Mouse (Mus musculus): ENCODE data around the gene Ago1. TPM values are rescaled to one million over a fixed set of nuclear protein-coding genes. Genes with fewer than 3 reads are reported as not detected.

Gene Ago1
- total and polyA plus RNA-seq, 3 experiments: 6.9 to 29.0 (median 10.9) TPM

DNA sequence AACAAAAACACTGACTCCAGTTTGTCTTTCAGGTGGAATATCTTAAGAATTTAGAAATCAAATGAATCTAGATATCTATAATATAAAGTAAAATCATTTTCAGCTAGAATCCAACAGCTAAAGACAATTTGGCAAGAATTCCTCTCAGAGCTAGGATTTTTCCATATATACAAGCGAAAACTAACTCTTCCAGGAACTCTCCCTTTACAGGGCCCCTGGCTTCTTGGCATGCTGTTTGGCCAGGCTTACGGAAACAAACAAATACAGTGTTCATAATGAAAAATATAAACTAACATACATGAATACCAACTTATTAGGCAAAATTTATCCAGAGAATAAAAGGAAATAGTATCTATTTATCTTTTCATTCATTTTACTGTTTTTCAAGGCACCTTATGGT lies 44.5 kb downstream of the Ago1 start:
- no peaks in the 10 kb centered on the region for H3K9me3 ChIP-seq (replicated peaks; ENCODE audit: low read length)
- no peaks in the 10 kb centered on the region; the same call in 1 of the 2 replicates for H3K79me2 ChIP-seq (replicated peaks; ENCODE audit: control insufficient read depth, extremely low read depth, insufficient read depth, poor library complexity, severe bottlenecking)
- peaks cover 0 to 15% of the 10 kb centered on the region in 2 experiments; a peak in 1 of 4 replicates for H3K4me1 ChIP-seq (ENCODE audit: control insufficient read depth in 1 of 2, insufficient read depth in 2 of 2)
- H3K4me2 ChIP-seq (ENCODE audit: insufficient read depth, low read depth, poor library complexity, severe bottlenecking): no peak overlapping the region
- no peak for DNase-seq (ENCODE audit: extremely low read depth)
- no peak for TF ChIP-seq USF1 (IDR thresholded peaks at IDR 0.05; ENCODE audit: low read depth, low read length)
- no peak for TF ChIP-seq JUN (IDR thresholded peaks at IDR 0.05; ENCODE audit: insufficient read depth, low read depth, low read length)
- TF ChIP-seq MEF2A (IDR thresholded peaks at IDR 0.05; ENCODE audit: borderline replicate concordance, low read depth, low read length): no peak
- TF ChIP-seq MYC (IDR thresholded peaks at IDR 0.05; ENCODE audit: low read depth, low read length): no peak
- TF ChIP-seq ZKSCAN1 (IDR thresholded peaks at IDR 0.05; ENCODE audit: borderline replicate concordance, low read depth, low read length): no peak
- no peak for TF ChIP-seq ZC3H11A (IDR thresholded peaks at IDR 0.05; ENCODE audit: low read depth, low read length)
- TF ChIP-seq PAX5 (IDR thresholded peaks at IDR 0.05; ENCODE audit: low read length): no peak
- TF ChIP-seq CHD1 (IDR thresholded peaks at IDR 0.05; ENCODE audit: low read depth, low read length): no peak
- no peak for TF ChIP-seq ELF1 (IDR thresholded peaks at IDR 0.05; ENCODE audit: low read depth, low read length)
- no peak for TF ChIP-seq POLR2A (IDR thresholded peaks at IDR 0.05; ENCODE audit: low read depth, low read length)
- no peak for TF ChIP-seq USF2 (conservative IDR thresholded peaks at IDR 0.05; ENCODE audit: low read depth, low read length)
- TF ChIP-seq BHLHE40 (IDR thresholded peaks at IDR 0.05; ENCODE audit: low read depth, low read length): no peak
- TF ChIP-seq GABPA (IDR thresholded peaks at IDR 0.05; ENCODE audit: insufficient replicate concordance, low read depth, low read length): no peak
- in situ Hi-C loops (cut with MboI; ENCODE audit: low pct_ligation_motif_present, low pct_unique_long_range_greater_than_20kb, low sequenced_read_pairs): no loop called here
- H3K9ac ChIP-seq (ENCODE audit: insufficient read depth, low read depth): no peak overlapping the region
- H3K27me3 ChIP-seq (replicated peaks): no peaks in the 10 kb centered on the region
- H3K36me3 ChIP-seq (replicated peaks in 1 of 2; ENCODE audit: control insufficient read depth in 1 of 2, insufficient read depth in 1 of 2, low read length in 1 of 2): peaks cover 0 to 5% of the 10 kb centered on the region in 2 experiments
- H3K4me3 ChIP-seq (replicated peaks in 1 of 3; ENCODE audit: low read depth in 2 of 3, low read length in 2 of 3, poor library complexity in 1 of 3): no peak overlapping the region
- dilution Hi-C loops (cut with MboI; ENCODE audit: extremely low pct_ligation_motif_present, extremely low pct_unique_long_range_greater_than_20kb, low sequenced_read_pairs): no loop called here
- H3K27ac ChIP-seq (ENCODE audit: insufficient read depth, low read depth): no peak overlapping the region

- no peaks in the 10 kb centered on the region for H3K9me3 ChIP-seq (replicated peaks; ENCODE audit: low read length)
- dilution Hi-C loops (cut with MboI; ENCODE audit: extremely low pct_ligation_motif_present, extremely low pct_unique_long_range_greater_than_20kb, low sequenced_read_pairs) (no loop called here), in situ Hi-C loops (cut with MboI; ENCODE audit: low pct_ligation_motif_present, low pct_unique_long_range_greater_than_20kb, low sequenced_read_pairs) (no loop called here)
- H3K4me1 ChIP-seq (ENCODE audit: control insufficient read depth in 1 of 2, insufficient read depth in 2 of 2): 0 out of 4 replicates have a peak, but pooled peaks cover 0 to 3% of the 10 kb centered on the region in 2 experiments
- no peak overlapping the region for H3K27ac ChIP-seq (ENCODE audit: insufficient read depth, low read depth)
- no peaks in the 10 kb centered on the region for H3K79me2 ChIP-seq (replicated peaks; ENCODE audit: control insufficient read depth, extremely low read depth, insufficient read depth, poor library complexity, severe bottlenecking)
- peaks cover 0 to 20% of the 10 kb centered on the region in 2 experiments for H3K36me3 ChIP-seq (replicated peaks in 1 of 2; ENCODE audit: control insufficient read depth in 1 of 2, insufficient read depth in 1 of 2, low read length in 1 of 2)
- no peak for TF ChIP-seq KAT2A (IDR thresholded peaks at IDR 0.05; ENCODE audit: insufficient replicate concordance, low read length)
- TF ChIP-seq RAD21 (IDR thresholded peaks at IDR 0.05; ENCODE audit: low read depth, low read length): no peak
- no peak for TF ChIP-seq ZMIZ1 (IDR thresholded peaks at IDR 0.05; ENCODE audit: low read depth, low read length)
- no peak for TF ChIP-seq MAFK (IDR thresholded peaks at IDR 0.05; ENCODE audit: insufficient replicate concordance, low read length)
- TF ChIP-seq MEF2A (IDR thresholded peaks at IDR 0.05; ENCODE audit: borderline replicate concordance, low read depth, low read length): no peak
- TF ChIP-seq ZNF384 (IDR thresholded peaks at IDR 0.05; ENCODE audit: low read depth, low read length): no peak
- TF ChIP-seq MAZ (IDR thresholded peaks at IDR 0.05; ENCODE audit: low read depth, low read length): no peak
- TF ChIP-seq JUND (conservative IDR thresholded peaks at IDR 0.05; ENCODE audit: low read depth, low read length): no peak
- no peak for TF ChIP-seq ELF1 (IDR thresholded peaks at IDR 0.05; ENCODE audit: low read depth, low read length)
- TF ChIP-seq MYC (IDR thresholded peaks at IDR 0.05; ENCODE audit: low read depth, low read length): no peak
- TF ChIP-seq MAX (IDR thresholded peaks at IDR 0.05; ENCODE audit: low read length): no peak
- no peak for TF ChIP-seq GABPA (IDR thresholded peaks at IDR 0.05; ENCODE audit: insufficient replicate concordance, low read depth, low read length)
- no peak for TF ChIP-seq CHD2 (IDR thresholded peaks at IDR 0.05; ENCODE audit: low read length)
- TF ChIP-seq SMC3 (IDR thresholded peaks at IDR 0.05; ENCODE audit: low read depth, low read length): no peak
- TF ChIP-seq RCOR1 (conservative IDR thresholded peaks at IDR 0.05; ENCODE audit: low read depth, low read length): no peak
- TF ChIP-seq EP300 (IDR thresholded peaks at IDR 0.05; ENCODE audit: low read length): no peak
- TF ChIP-seq POLR2AphosphoS2 (IDR thresholded peaks at IDR 0.05; ENCODE audit: low read depth, low read length): no peak
- no peak for TF ChIP-seq UBTF (IDR thresholded peaks at IDR 0.05; ENCODE audit: low read depth, low read length)
- TF ChIP-seq ZKSCAN1 (IDR thresholded peaks at IDR 0.05; ENCODE audit: borderline replicate concordance, low read depth, low read length): no peak
- DNase-seq (ENCODE audit: extremely low read depth): no peak
- H3K9ac ChIP-seq (ENCODE audit: insufficient read depth, low read depth): no peak overlapping the region
- no peaks in the 10 kb centered on the region for H3K27me3 ChIP-seq (replicated peaks)
- H3K4me3 ChIP-seq (replicated peaks in 1 of 3; ENCODE audit: low read depth in 2 of 3, low read length in 2 of 3, poor library complexity in 1 of 3): no peak overlapping the region
- H3K4me2 ChIP-seq (ENCODE audit: insufficient read depth, low read depth, poor library complexity, severe bottlenecking): no peak overlapping the region
Observed at GRCm38 (mm10) chr4:126415707-126416106, 52.7 kb downstream of the Ago1 start.
